In genomic region chr1:57949195-57949594, GRCm38 (mm10) we compare ENCODE assay signal across 9 mouse cellular contexts. TPM values are rescaled to one million over a fixed set of nuclear protein-coding genes. Genes with fewer than 3 reads are reported as not detected.
DNase-seq lines count a peak whose midpoint lies in the region; ATAC-seq lines count a peak whose summit lies in the region.
"Had no signal": no experiment of that assay in that cellular context is flagged by ENCODE, and none has a peak within 500 bp of the region (broad histone marks: within the 10 kb centered on the region; RNA-seq: fewer than 3 reads in every experiment).

No protein-coding gene starts in this region.

- ATAC-seq in hindbrain, embryonic 16.5 days = peak; percentile 68
- no peak for ATAC-seq in CD4-positive, CD25-positive, alpha-beta regulatory T cell, adult 4 months

- H3K27ac ChIP-seq in hindbrain, embryonic 16.5 days (ENCODE audit: low read depth, low read length) = no peak overlapping the region
- H3K27ac ChIP-seq: midbrain, embryonic 12.5 days had no signal

- peak; percentile 59 to 68 for DNase-seq in cerebellum, postnatal 10 days
- no peak for DNase-seq in cerebellum, adult 8-10 months
- DNase-seq in kidney, postnatal 4 days = peak; percentile 21 to 37
- DNase-seq in kidney, adult 18-20 months = no peak
- peak; percentile 23 for DNase-seq in A20 (ENCODE audit: low read depth, low spot score)
- no peak for DNase-seq in gastrocnemius, postnatal 10 days

- no peak overlapping the region for H3K4me2 ChIP-seq in hindbrain, embryonic 16.5 days (ENCODE audit: low read length)
- H3K4me2 ChIP-seq: midbrain, embryonic 12.5 days had no signal

- peaks cover 6% of the 10 kb centered on the region for H3K36me3 ChIP-seq in hindbrain, embryonic 16.5 days (ENCODE audit: control insufficient read depth, insufficient read depth, low read length)
- H3K36me3 ChIP-seq: midbrain, embryonic 12.5 days had no signal

- 8% methylated on average over 1 of the region's 1 CpGs for WGBS in hindbrain, embryonic 16.5 days

- no peaks in the 10 kb centered on the region for H3K4me1 ChIP-seq in hindbrain, embryonic 16.5 days (ENCODE audit: control insufficient read depth, insufficient read depth, low read depth, low read length)

- no peaks in the 10 kb centered on the region for H3K27me3 ChIP-seq in hindbrain, embryonic 16.5 days (replicated peaks; ENCODE audit: control insufficient read depth, insufficient read depth, low read length)
- H3K27me3 ChIP-seq: midbrain, embryonic 12.5 days had no signal

- no peak overlapping the region for H3K4me3 ChIP-seq in hindbrain, embryonic 16.5 days (ENCODE audit: low read length)
- H3K4me3 ChIP-seq: midbrain, embryonic 12.5 days had no signal

- H3K9me3 ChIP-seq in hindbrain, embryonic 16.5 days (ENCODE audit: control insufficient read depth, low read length) = no peaks in the 10 kb centered on the region
- H3K9me3 ChIP-seq: midbrain, embryonic 12.5 days had no signal

- no peak overlapping the region for H3K9ac ChIP-seq in hindbrain, embryonic 16.5 days (ENCODE audit: low read depth, low read length)
- H3K9ac ChIP-seq: midbrain, embryonic 12.5 days had no signal

RNA-seq across cellular contexts. Expression of gene Sgo2a, which starts 46.6 kb away (rescaled TPM):
- 3.4 and 3.7 TPM in 2 replicates for polyA plus RNA-seq in hindbrain, embryonic 16.5 days (2015; fragmentation: Nextera tagmentation; extraction: Ambion mirVana)
- 1 to 10 TPM in 1 of 2 experiments, under 1 TPM in 1; 0.89 to 1.4 TPM for polyA plus RNA-seq in CD4-positive, CD25-positive, alpha-beta regulatory T cell, adult 4 months (2017; shearing (Covaris generic))
- 1 to 10 TPM; 2.8 to 4.2 TPM for total RNA-seq in gastrocnemius, postnatal 10 days (2021)

Comparison
In these comparisons a context has a peak if more than half of its experiments do, and no peak if none do; other contexts are left out.
1. DNase-seq: peak in cerebellum, postnatal 10 days (2 of 2), kidney, postnatal 4 days (2 of 2) and A20 (single experiment); none in cerebellum, adult 8-10 months (single experiment), kidney, adult 18-20 months (single experiment) and gastrocnemius, postnatal 10 days (single experiment).